In genomic region chr10:67249486-67249885, GRCm38 (mm10) we compare ENCODE assay signal across 15 mouse cellular contexts. TPM values are rescaled to one million over a fixed set of nuclear protein-coding genes. Genes with fewer than 3 reads are reported as not detected.
DNase-seq lines count a peak whose midpoint lies in the region; ATAC-seq lines count a peak whose summit lies in the region.
"Had no signal": no experiment of that assay in that cellular context is flagged by ENCODE, and none has a peak within 500 bp of the region (broad histone marks: within the 10 kb centered on the region; RNA-seq: fewer than 3 reads in every experiment).

No protein-coding gene starts in this region.

- peak; percentile 69 for ATAC-seq in frontal cortex, adult (ENCODE audit: low TSS enrichment)
- ATAC-seq: midbrain, embryonic 16.5 days had no signal

- DNase-seq in frontal cortex, postnatal 14 days (ENCODE audit: low spot score in 2 of 2), result no peak
- peak; percentile 42 to 47 for DNase-seq in left cerebral cortex, adult 18-20 months (ENCODE audit: low spot score in 2 of 2)
- DNase-seq in left cerebral cortex, adult 11 months (ENCODE audit: low spot score), result no peak
- peak; percentile 60 for DNase-seq in right cerebral cortex, adult 18-20 months
- no peak for DNase-seq in right cerebral cortex, postnatal 25 days
- no peak for DNase-seq in heart, postnatal 14 days
- DNase-seq in urinary bladder, postnatal 25 days (ENCODE audit: low spot score), result no peak
- DNase-seq: cerebellum, postnatal 10 days; embryo, embryonic 11 days; kidney, adult 18-20 months; kidney, postnatal 14 days; lung, embryonic 14.5 days; thymus, postnatal 36 days had no signal

- intact Hi-C loops in heart, postnatal 14 days (cut with DNase I), result no loop called here

RNA-seq across cellular contexts. Expression of gene Nrbf2, which starts 35.6 kb away (rescaled TPM):
- 10 to 100 TPM; 18.6 to 19.0 TPM for total RNA-seq in left cerebral cortex, adult 18-20 months (2021)
- total RNA-seq in heart, postnatal 14 days (2021), result 1 to 10 TPM; 9.1 to 9.7 TPM

Comparison
In these comparisons a context has a peak if more than half of its experiments do, and no peak if none do; other contexts are left out.
1. DNase-seq: peak in left cerebral cortex, adult 18-20 months (2 of 2) and right cerebral cortex, adult 18-20 months (single experiment); none in frontal cortex, postnatal 14 days (0 of 2), left cerebral cortex, adult 11 months (single experiment), right cerebral cortex, postnatal 25 days (single experiment), heart, postnatal 14 days (0 of 2) and urinary bladder, postnatal 25 days (single experiment).